Mouse (Mus musculus) midbrain, embryonic 11.5 days (tissue): Measurements from ENCODE around the gene Rab5if. TPM values are rescaled to one million over a fixed set of nuclear protein-coding genes. Genes with fewer than 3 reads are reported as not detected.
"Not testable (repeated sequence)": the region's sequence is repeated elsewhere in the genome, so short reads cannot be mapped to it uniquely, and the experiment has no call there.

Source experiments
- ATAC-seq: fragments of 200-750 bp; cut with Nextera tagmentation; 2 replicates; pipeline ENCODE4 v1.8.0; 2017; ENCODE audit warnings: moderate TSS enrichment, moderate library complexity; ENCODE audit not compliant: low FRiP score
- DNase-seq: peaks from one replicate; pipeline ENCODE4 v3.0.0; 2015; ENCODE audit warnings: low spot score; ENCODE audit errors: missing footprints
- H3K27ac ChIP-seq: fragments of 300-500 bp; sonication (generic); 2 replicates; pipeline ENCODE4 v1.5.1; 2014; ENCODE audit warnings: low read depth, low read length
- H3K27me3 ChIP-seq: fragments of 300-500 bp; sonication (generic); 2 replicates; pipeline ENCODE4 v1.6.1; 2014; ENCODE audit warnings: mild to moderate bottlenecking, low read length, moderate library complexity, mixed read lengths; ENCODE audit not compliant: control insufficient read depth, insufficient read depth
- H3K36me3 ChIP-seq: fragments of 300-500 bp; sonication (generic); 2 replicates; pipeline ENCODE4 v1.6.1; 2014; ENCODE audit warnings: mild to moderate bottlenecking, low read length, moderate library complexity, mixed read lengths; ENCODE audit not compliant: control insufficient read depth, insufficient read depth
- H3K4me1 ChIP-seq: fragments of 300-500 bp; sonication (generic); 2 replicates; pipeline ENCODE4 v1.6.1; 2014; ENCODE audit warnings: low read length; ENCODE audit not compliant: control insufficient read depth, insufficient read depth
- H3K4me2 ChIP-seq: fragments of 300-500 bp; sonication (generic); 2 replicates; pipeline ENCODE4 v1.6.1; 2014; ENCODE audit warnings: mild to moderate bottlenecking, moderate library complexity
- H3K4me3 ChIP-seq: fragments of 300-500 bp; sonication (generic); 2 replicates; pipeline ENCODE4 v1.5.1; 2014; ENCODE audit warnings: low read depth, low read length
- H3K9ac ChIP-seq: fragments of 300-500 bp; sonication (generic); 2 replicates; pipeline ENCODE4 v1.6.1; 2014; ENCODE audit warnings: low read length
- H3K9me3 ChIP-seq: fragments of 300-500 bp; sonication (generic); 2 replicates; pipeline ENCODE4 v1.6.1; 2016; ENCODE audit warnings: low read length; ENCODE audit not compliant: control insufficient read depth
- WGBS: fragments of 180-500 bp; shearing (Covaris S2); extraction: QIAGEN DNeasy Blood & Tissue Kit; methylation state at CpG from one replicate; pipeline ENCODE4 v1.1.7; 2014; 5-methylcytosine and 5-hydroxymethylcytosine counted together
- polyA plus RNA-seq: library from polyadenylated mRNA; unstranded; fragments of >200 nt; fragmentation: Nextera tagmentation; extraction: Ambion mirVana; gene quantifications from 2 replicates; pipeline ENCODE4 v1.2.1, GENCODE M21; 2014

Gene Rab5if
- polyA plus RNA-seq, 1 experiment from 2014 or later, result 196 TPM

- H3K9ac ChIP-seq, result no peak overlapping the region
- H3K4me3 ChIP-seq, result no peak overlapping the region
- 73% methylated on average over 6 of the region's 6 CpGs for WGBS
- H3K9me3 ChIP-seq, result no peaks in the 10 kb centered on the region
- ATAC-seq (no peak), DNase-seq (no peak)
- no peaks in the 10 kb centered on the region for H3K36me3 ChIP-seq
- no peak overlapping the region for H3K27ac ChIP-seq
- H3K27me3 ChIP-seq, result no peaks in the 10 kb centered on the region
- peaks cover 4% of the 10 kb centered on the region; the same call in 1 of the 2 replicates for H3K4me1 ChIP-seq
- no peak overlapping the region for H3K4me2 ChIP-seq
These were observed 29.9 kb downstream of the Rab5if start for GRCm38 (mm10) chr2:156892821-156893220.

- no peak overlapping the region for H3K9ac ChIP-seq
- no peaks in the 10 kb centered on the region for H3K36me3 ChIP-seq
- no peak overlapping the region for H3K4me3 ChIP-seq
- H3K27me3 ChIP-seq, result no peaks in the 10 kb centered on the region
- ATAC-seq, result no peak
- H3K9me3 ChIP-seq, result no peaks in the 10 kb centered on the region
- no peak overlapping the region for H3K4me2 ChIP-seq
- no peak overlapping the region for H3K27ac ChIP-seq
- no peak for DNase-seq
- H3K4me1 ChIP-seq, result peaks cover 4% of the 10 kb centered on the region; the same call in 1 of the 2 replicates
- 88% methylated on average over 15 of the region's 15 CpGs for WGBS
These were observed 31.8 kb downstream of the Rab5if start for GRCm38 (mm10) chr2:156894496-156895265.

- 85% methylated on average over 9 of the region's 9 CpGs for WGBS
- Histone ChIP-seq H3K9ac (no peak overlapping the region), H3K4me2 (no peak overlapping the region), H3K27ac (no peak overlapping the region), H3K9me3 (no peaks in the 10 kb centered on the region), H3K4me1 (peaks cover 4% of the 10 kb centered on the region; the same call in 1 of the 2 replicates), H3K27me3 (no peaks in the 10 kb centered on the region), H3K4me3 (no peak overlapping the region), H3K36me3 (no peaks in the 10 kb centered on the region)
- ATAC-seq (no peak), DNase-seq (no peak)
These were observed 33.5 kb downstream of the Rab5if start for GRCm38 (mm10) chr2:156896384-156896914.

- DNase-seq (no peak), ATAC-seq (no peak)
- H3K36me3 ChIP-seq, result no peaks in the 10 kb centered on the region
- 91% methylated on average over 9 of the region's 9 CpGs for WGBS
- H3K4me1 ChIP-seq, result peaks cover 3% of the 10 kb centered on the region; the same call in 1 of the 2 replicates
- H3K4me3 ChIP-seq, result no peak overlapping the region
- H3K9ac ChIP-seq, result no peak overlapping the region
- H3K9me3 ChIP-seq, result no peaks in the 10 kb centered on the region
- no peak overlapping the region for H3K4me2 ChIP-seq
- no peaks in the 10 kb centered on the region for H3K27me3 ChIP-seq
- no peak overlapping the region for H3K27ac ChIP-seq
These were observed 34.1 kb downstream of the Rab5if start for GRCm38 (mm10) chr2:156897034-156897433.

GRCm38 (mm10) chr2:156898374-156898773, 35.4 kb downstream of the Rab5if start:
- Histone ChIP-seq H3K4me1 (no peaks in the 10 kb centered on the region), H3K4me2 (no peak overlapping the region), H3K9me3 (no peaks in the 10 kb centered on the region), H3K27ac (no peak overlapping the region), H3K27me3 (no peaks in the 10 kb centered on the region), H3K9ac (no peak overlapping the region), H3K4me3 (no peak overlapping the region), H3K36me3 (no peaks in the 10 kb centered on the region)
- 89% methylated on average over 4 of the region's 4 CpGs for WGBS
- ATAC-seq (no peak), DNase-seq (no peak)

- WGBS, result 84% methylated on average over 4 of the region's 4 CpGs
These were observed 36.3 kb downstream of the Rab5if start for GRCm38 (mm10) chr2:156899184-156899583.

DNA sequence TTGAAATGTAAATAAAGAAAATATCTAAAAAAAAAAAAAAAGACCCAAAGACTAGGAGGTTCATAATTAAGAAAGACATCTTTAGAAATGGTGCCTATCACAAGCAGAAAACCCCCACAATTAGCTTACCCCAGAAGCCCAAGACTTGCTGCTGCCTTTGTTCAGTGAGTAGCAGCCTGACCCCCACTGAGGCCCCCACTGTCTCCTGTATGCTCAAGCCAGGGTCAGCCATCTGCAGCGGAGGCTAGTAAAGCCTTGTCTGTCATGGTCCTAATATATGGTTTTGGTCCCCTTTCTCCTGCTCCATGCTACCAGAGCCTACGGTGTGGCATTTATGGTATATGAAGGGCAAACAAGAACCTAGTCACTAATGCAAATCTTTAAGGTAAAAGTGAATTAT, 38.4 kb downstream of the Rab5if start:
- DNase-seq (no peak), ATAC-seq (no peak)
- 78% methylated on average over 2 of the region's 2 CpGs for WGBS
- Histone ChIP-seq H3K9ac (no peak overlapping the region), H3K4me1 (no peaks in the 10 kb centered on the region), H3K9me3 (no peaks in the 10 kb centered on the region), H3K36me3 (no peaks in the 10 kb centered on the region), H3K27ac (no peak overlapping the region), H3K27me3 (no peaks in the 10 kb centered on the region), H3K4me3 (no peak overlapping the region), H3K4me2 (no peak overlapping the region)

More at GRCm38 (mm10) chr2:156899184-156899583, 36.3 kb downstream of the Rab5if start:
- Histone ChIP-seq H3K4me1 (no peaks in the 10 kb centered on the region), H3K4me2 (no peak overlapping the region), H3K4me3 (no peak overlapping the region), H3K27me3 (no peaks in the 10 kb centered on the region), H3K36me3 (no peaks in the 10 kb centered on the region), H3K9me3 (no peaks in the 10 kb centered on the region), H3K27ac (no peak overlapping the region), H3K9ac (no peak overlapping the region)
- ATAC-seq (no peak), DNase-seq (no peak)

DNA sequence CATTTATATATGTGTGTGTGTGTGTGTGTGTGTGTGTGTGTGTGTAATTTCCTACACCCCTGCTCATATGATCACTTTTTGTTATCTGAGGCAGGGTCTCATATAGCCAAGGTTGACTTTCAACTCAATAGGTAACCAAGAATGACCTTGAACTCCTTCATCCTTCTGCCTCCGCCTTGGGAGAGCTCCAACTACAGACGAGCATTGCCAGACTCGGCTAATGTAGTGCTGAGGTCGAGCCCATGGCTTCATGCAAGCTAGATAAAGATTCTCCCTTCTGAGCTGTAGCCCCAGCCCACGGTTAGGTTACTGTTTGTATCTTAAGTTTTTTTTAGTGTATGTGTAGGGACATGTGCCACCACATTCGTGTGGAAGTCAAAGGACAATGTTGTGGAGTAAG, 39.0 kb downstream of the Rab5if start:
- Histone ChIP-seq H3K27me3 (no peaks in the 10 kb centered on the region), H3K4me2 (no peak overlapping the region), H3K9ac (no peak overlapping the region), H3K36me3 (no peaks in the 10 kb centered on the region), H3K4me1 (no peaks in the 10 kb centered on the region), H3K27ac (no peak overlapping the region), H3K9me3 (no peaks in the 10 kb centered on the region), H3K4me3 (no peak overlapping the region)
- ATAC-seq (no peak), DNase-seq (no peak)
- WGBS, result 79% methylated on average over 6 of the region's 6 CpGs

DNA sequence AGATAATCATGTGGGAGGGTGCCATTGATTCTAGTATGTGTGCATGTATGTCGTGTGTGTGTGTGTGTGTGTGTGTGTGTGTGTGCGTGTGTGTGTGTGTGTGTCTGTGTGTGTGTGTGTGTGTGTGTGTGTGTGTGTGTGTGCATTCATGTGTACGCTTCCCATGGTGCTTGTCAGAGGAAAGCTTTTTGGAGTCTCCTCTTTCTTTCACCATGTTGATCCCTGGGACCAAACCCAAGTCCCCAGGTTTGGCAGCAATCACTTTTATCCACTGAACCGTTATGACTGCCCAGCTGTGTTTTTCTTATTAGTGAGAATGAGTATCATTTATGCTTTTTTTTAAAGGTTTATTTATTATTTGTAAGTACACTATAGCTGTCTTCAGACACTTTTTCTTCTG, 39.5 kb downstream of the Rab5if start:
- H3K4me2 ChIP-seq, H3K9me3 ChIP-seq, H3K9ac ChIP-seq, DNase-seq, H3K4me3 ChIP-seq, H3K4me1 ChIP-seq, H3K27ac ChIP-seq, H3K27me3 ChIP-seq, ATAC-seq, H3K36me3 ChIP-seq: not testable (repeated sequence)
- WGBS, result 76% methylated on average over 4 of the region's 4 CpGs
